Mouse (Mus musculus) CH12.LX (cell line): Measurements from ENCODE around the gene Mrgprg. TPM values are rescaled to one million over a fixed set of nuclear protein-coding genes. Genes with fewer than 3 reads are reported as not detected.

ENCODE experiments used
- DNase-seq: peaks from one replicate; pipeline ENCODE4 v3.0.0-alpha.2; 2013; ENCODE audit errors: extremely low read depth
- H3K27ac ChIP-seq: 2 replicates; pipeline ENCODE4 v1.5.1; 2012; ENCODE audit warnings: low read depth, mild to moderate bottlenecking, control low read depth, moderate library complexity; ENCODE audit not compliant: insufficient read depth
- H3K27me3 ChIP-seq: replicated peaks from 2 replicates; pipeline ENCODE3; 2012; ENCODE audit warnings: inconsistent platforms
- H3K36me3 ChIP-seq, 2 experiments: replicated peaks in 1 of 2; 2 replicates each; pipeline versions ENCODE3 to v1.6.1; 2012; ENCODE audit warnings: inconsistent platforms in 1 of 2, low read length in 1 of 2, mild to moderate bottlenecking in 1 of 2, mixed read lengths in 1 of 2, moderate library complexity in 1 of 2; ENCODE audit not compliant: control insufficient read depth in 1 of 2, insufficient read depth in 1 of 2
- H3K4me1 ChIP-seq, 2 experiments: 2 replicates each; pipeline ENCODE4 v1.6.1; 2012; ENCODE audit warnings: inconsistent platforms in 1 of 2, moderate library complexity in 1 of 2; ENCODE audit not compliant: insufficient read depth in 2 of 2, control insufficient read depth in 1 of 2
- H3K4me2 ChIP-seq: 2 replicates; pipeline ENCODE4 v1.6.1; 2012; ENCODE audit warnings: low read depth, mild to moderate bottlenecking, control low read depth; ENCODE audit not compliant: poor library complexity, insufficient read depth, severe bottlenecking
- H3K4me3 ChIP-seq, 3 experiments: fragments of 150-350 bp in 1 of 3; sonication (generic) in 1 of 3; replicated peaks in 1 of 3; 2 replicates each; pipeline versions ENCODE3 to v1.5.1; 2011 to 2012; ENCODE audit warnings: low read depth in 2 of 3, low read length in 2 of 3, mild to moderate bottlenecking in 2 of 3, moderate library complexity in 2 of 3, control low read depth in 1 of 3, improper control_type of control experiment in 1 of 3, inconsistent platforms in 1 of 3, mixed read lengths in 1 of 3; ENCODE audit not compliant: poor library complexity in 1 of 3
- H3K79me2 ChIP-seq: replicated peaks from 2 replicates; pipeline ENCODE4 v1.6.1; 2012; ENCODE audit warnings: mild to moderate bottlenecking, moderate library complexity; ENCODE audit not compliant: control insufficient read depth, poor library complexity, insufficient read depth, severe bottlenecking; ENCODE audit errors: extremely low read depth
- H3K9ac ChIP-seq: 2 replicates; pipeline ENCODE4 v1.6.1; 2012; ENCODE audit warnings: low read depth, mild to moderate bottlenecking, control low read depth, moderate library complexity; ENCODE audit not compliant: insufficient read depth
- H3K9me3 ChIP-seq: replicated peaks from 2 replicates; pipeline ENCODE3; 2012; ENCODE audit warnings: low read length, inconsistent platforms, mixed read lengths
- CTCF ChIP-seq, 2 experiments: IDR thresholded peaks in 1 of 2; conservative IDR thresholded peaks in 1 of 2; 2 replicates each; pipeline ENCODE4 v1.5.1; 2011 to 2012; ENCODE audit warnings: low read depth in 2 of 2, low read length in 2 of 2, improper control_type of control experiment in 1 of 2, inconsistent platforms in 1 of 2, mild to moderate bottlenecking in 1 of 2, moderate library complexity in 1 of 2
- E2F4 ChIP-seq: IDR thresholded peaks from 2 replicates; pipeline ENCODE4 v1.6.1; 2011; ENCODE audit warnings: low read depth, low read length, improper control_type of control experiment; ENCODE audit not compliant: insufficient replicate concordance
- ELF1 ChIP-seq: IDR thresholded peaks from 2 replicates; pipeline ENCODE4 v1.6.1; 2014; ENCODE audit warnings: low read depth, mild to moderate bottlenecking, inconsistent platforms, low read length, improper control_type of control experiment
- EP300 ChIP-seq: IDR thresholded peaks from 2 replicates; pipeline ENCODE4 v1.6.1; 2011; ENCODE audit warnings: low read length, improper control_type of control experiment
- GABPA ChIP-seq: IDR thresholded peaks from 2 replicates; pipeline ENCODE4 v1.6.1; 2012; ENCODE audit warnings: low read depth, low read length, improper control_type of control experiment, inconsistent platforms; ENCODE audit not compliant: insufficient replicate concordance
- JUN ChIP-seq: IDR thresholded peaks from 2 replicates; pipeline ENCODE4 v1.6.1; 2011; ENCODE audit warnings: low read depth, mild to moderate bottlenecking, low read length, improper control_type of control experiment, moderate library complexity; ENCODE audit not compliant: insufficient read depth
- MEF2A ChIP-seq: IDR thresholded peaks from 2 replicates; pipeline ENCODE4 v1.6.1; 2014; ENCODE audit warnings: low read depth, mild to moderate bottlenecking, inconsistent platforms, low read length, improper control_type of control experiment, borderline replicate concordance
- MYC ChIP-seq: IDR thresholded peaks from 2 replicates; pipeline ENCODE4 v1.6.1; 2011; ENCODE audit warnings: low read depth, mild to moderate bottlenecking, improper control_type of control experiment, low read length
- NRF1 ChIP-seq: IDR thresholded peaks from 2 replicates; pipeline ENCODE4 v1.6.1; 2014; ENCODE audit warnings: low read depth, mild to moderate bottlenecking, inconsistent platforms, low read length, improper control_type of control experiment, moderate library complexity
- RAD21 ChIP-seq: IDR thresholded peaks from 2 replicates; pipeline ENCODE4 v1.6.1; 2011; ENCODE audit warnings: low read depth, mild to moderate bottlenecking, low read length, improper control_type of control experiment, moderate library complexity
- RCOR1 ChIP-seq: conservative IDR thresholded peaks from 2 replicates; pipeline ENCODE4 v1.6.1; 2012; ENCODE audit warnings: low read depth, mild to moderate bottlenecking, inconsistent platforms, low read length, improper control_type of control experiment
- SMC3 ChIP-seq: IDR thresholded peaks from 2 replicates; pipeline ENCODE4 v1.6.1; 2011; ENCODE audit warnings: low read depth, low read length, improper control_type of control experiment
- TCF12 ChIP-seq: IDR thresholded peaks from 2 replicates; pipeline ENCODE4 v1.6.1; 2014; ENCODE audit warnings: low read depth, mild to moderate bottlenecking, inconsistent platforms, low read length, improper control_type of control experiment
- UBTF ChIP-seq: IDR thresholded peaks from 2 replicates; pipeline ENCODE4 v1.6.1; 2012; ENCODE audit warnings: low read depth, mild to moderate bottlenecking, inconsistent platforms, low read length, improper control_type of control experiment, moderate library complexity
- USF2 ChIP-seq: conservative IDR thresholded peaks from 2 replicates; pipeline ENCODE4 v1.6.1; 2011; ENCODE audit warnings: low read depth, low read length, improper control_type of control experiment
- ZC3H11A ChIP-seq: IDR thresholded peaks from 2 replicates; pipeline ENCODE4 v1.6.1; 2012; ENCODE audit warnings: low read depth, mild to moderate bottlenecking, inconsistent platforms, low read length, improper control_type of control experiment
- ZKSCAN1 ChIP-seq: IDR thresholded peaks from 2 replicates; pipeline ENCODE4 v1.6.1; 2012; ENCODE audit warnings: low read depth, inconsistent platforms, low read length, improper control_type of control experiment, borderline replicate concordance
- ZMIZ1 ChIP-seq: IDR thresholded peaks from 2 replicates; pipeline ENCODE4 v1.6.1; 2012; ENCODE audit warnings: low read depth, mild to moderate bottlenecking, inconsistent platforms, low read length, improper control_type of control experiment
- ZNF384 ChIP-seq: IDR thresholded peaks from 2 replicates; pipeline ENCODE4 v1.6.1; 2012; ENCODE audit warnings: low read depth, low read length, improper control_type of control experiment, inconsistent platforms
- dilution Hi-C: fragments of 300-500 bp; cut with MboI; formaldehyde crosslinking; loops from 2 replicates; pipeline ENCODE4 v1.14.3; 2020; ENCODE audit warnings: low sequenced_read_pairs; ENCODE audit not compliant: extremely low pct_unique_long_range_greater_than_20kb, extremely low pct_ligation_motif_present
- in situ Hi-C: fragments of 300-500 bp; cut with MboI; formaldehyde crosslinking; loops from 3 replicates; pipeline ENCODE4 v1.14.3; 2019; ENCODE audit warnings: low sequenced_read_pairs, low pct_ligation_motif_present, low pct_unique_long_range_greater_than_20kb, mixed read lengths
- polyA plus RNA-seq: library from polyadenylated mRNA; unstranded; fragments of >175 nt; gene quantifications from 2 replicates; pipeline ENCODE4 v1.2.1, GENCODE M21; 2012; ENCODE audit warnings: low read depth; ENCODE audit not compliant: insufficient read length
- total RNA-seq, 2 experiments: library from RNA; depleted of rRNA; stranded (reverse); fragments of 300-350 nt in 1 of 2; fragments of >200 nt in 1 of 2; gene quantifications; 2 replicates each; pipeline ENCODE4 v1.2.3; 2012 to 2014

Mrgprg gene
- total and polyA plus RNA-seq, 3 experiments: not detected

- H3K27ac ChIP-seq: no peak overlapping the region
Measured at GRCm38 (mm10) chr7:143764876-143765530, 1.8 kb downstream of the Mrgprg start.

GRCm38 (mm10) chr7:143763794-143764193 is 3.0 kb downstream of the Mrgprg start:
- no peak overlapping the region for H3K4me2 ChIP-seq
- TF ChIP-seq ZC3H11A (peak; percentile 20; the same call in 1 of the 2 replicates), NRF1 (0 out of 2 replicates have a peak, but pooled peaks have one; percentile 18), RAD21 (peak; percentile 86), CTCF (conservative IDR thresholded peaks at IDR 0.05 in 1 of 2, IDR thresholded peaks at IDR 0.05 in 1 of 2; ENCODE audit: low read depth in 2 of 2, low read length in 2 of 2) (peak; percentile 89 to 91), RCOR1 (no peak), SMC3 (peak; percentile 82), UBTF (no peak), JUN (no peak), ZKSCAN1 (no peak)
- no peaks in the 10 kb centered on the region for H3K4me1 ChIP-seq
- H3K27me3 ChIP-seq: peaks cover 72% of the 10 kb centered on the region
- H3K27ac ChIP-seq: no peak overlapping the region
- in situ Hi-C loops (loop anchor here (5.0 kb wide), 1 partner anchor 166 kb away; no protein-coding TSS in a partner anchor), dilution Hi-C loops (no loop called here)
- H3K36me3 ChIP-seq: no peaks in the 10 kb centered on the region
- H3K4me3 ChIP-seq: no peak overlapping the region
- no peaks in the 10 kb centered on the region for H3K79me2 ChIP-seq
- no peak overlapping the region for H3K9ac ChIP-seq
- peak; percentile 43 for DNase-seq
- H3K9me3 ChIP-seq: no peaks in the 10 kb centered on the region

More at GRCm38 (mm10) chr7:143764876-143765530, 1.8 kb downstream of the Mrgprg start:
- in situ Hi-C loops (loop anchor here (5.0 kb wide), 1 partner anchor 168 kb away; no protein-coding TSS in a partner anchor), dilution Hi-C loops (no loop called here)
- H3K27me3 ChIP-seq: peaks cover 76% of the 10 kb centered on the region
- H3K79me2 ChIP-seq: no peaks in the 10 kb centered on the region
- TF ChIP-seq ZNF384: no peak
- no peak for TF ChIP-seq SMC3
- TF ChIP-seq ELF1: no peak
- no peak for TF ChIP-seq MYC
- TF ChIP-seq CTCF (conservative IDR thresholded peaks at IDR 0.05 in 1 of 2, IDR thresholded peaks at IDR 0.05 in 1 of 2; ENCODE audit: low read depth in 2 of 2, low read length in 2 of 2): no peak
- no peak for TF ChIP-seq E2F4
- no peak for TF ChIP-seq GABPA
- TF ChIP-seq USF2: no peak
- TF ChIP-seq ZC3H11A: no peak
- no peak for TF ChIP-seq ZMIZ1
- no peak for TF ChIP-seq MEF2A
- no peak for TF ChIP-seq TCF12
- no peak for TF ChIP-seq EP300
- no peak for TF ChIP-seq ZKSCAN1
- H3K4me2 ChIP-seq: no peak overlapping the region
- H3K4me3 ChIP-seq: no peak overlapping the region
- no peaks in the 10 kb centered on the region for H3K36me3 ChIP-seq
- H3K4me1 ChIP-seq: no peaks in the 10 kb centered on the region
- no peaks in the 10 kb centered on the region for H3K9me3 ChIP-seq
- no peak overlapping the region for H3K9ac ChIP-seq
- no peak for DNase-seq
